In the genomic region with DNA sequence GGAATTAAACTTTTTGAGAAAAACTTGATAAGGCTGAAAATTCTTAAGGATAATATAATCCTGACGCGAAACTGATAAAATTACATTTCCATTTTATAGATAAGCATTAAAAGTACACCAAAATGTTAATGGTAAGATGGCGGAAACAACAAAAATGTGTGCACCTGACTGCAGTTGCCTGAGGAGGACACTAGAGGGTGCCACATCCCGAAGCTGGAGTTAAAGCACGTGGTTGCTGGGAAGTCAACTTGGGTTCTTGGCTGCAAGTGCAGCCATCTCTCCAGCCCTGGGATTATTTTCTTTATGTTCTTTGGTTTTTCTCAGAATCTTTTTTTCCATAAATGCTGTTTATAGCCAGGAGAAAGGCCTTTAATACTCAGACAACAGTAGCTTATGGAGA, we compare ENCODE assay signal across 12 mouse cellular contexts. TPM values are rescaled to one million over a fixed set of nuclear protein-coding genes. Genes with fewer than 3 reads are reported as not detected.
DNase-seq lines count a peak whose midpoint lies in the region; ATAC-seq and TF ChIP-seq lines count a peak whose summit lies in the region.
"Had no signal": no experiment of that assay in that cellular context is flagged by ENCODE, and none has a peak within 500 bp of the region (broad histone marks: within the 10 kb centered on the region; RNA-seq: fewer than 3 reads in every experiment).

No protein-coding gene starts in this region.

- WGBS in kidney, adult 2 months = 58% methylated on average over 5 of the region's 5 CpGs
- WGBS in kidney, embryonic 15.5 days = 54% methylated on average over 5 of the region's 5 CpGs
- 47% methylated on average over 5 of the region's 5 CpGs for WGBS in midbrain, embryonic 10.5 days

- H3K4me2 ChIP-seq in kidney, embryonic 15.5 days = no peak overlapping the region
- H3K4me2 ChIP-seq: hindbrain, embryonic 15.5 days; neural tube, embryonic 15.5 days had no signal

- H3K9ac ChIP-seq in kidney, embryonic 15.5 days = no peak overlapping the region
- H3K9ac ChIP-seq: hindbrain, embryonic 15.5 days; neural tube, embryonic 15.5 days had no signal

- peak; percentile 53 for TF ChIP-seq CTCF in kidney, adult 2 months (conservative IDR thresholded peaks at IDR 0.05; ENCODE audit: insufficient read depth, insufficient read length, low read depth, low read length)

- no peak overlapping the region for H3K27ac ChIP-seq in kidney, adult 2 months (ENCODE audit: insufficient read depth, low read depth, low read length)
- no peak overlapping the region for H3K27ac ChIP-seq in kidney, embryonic 15.5 days
- no peak overlapping the region for H3K27ac ChIP-seq in midbrain, embryonic 10.5 days (replicated peaks)
- H3K27ac ChIP-seq: hindbrain, embryonic 15.5 days; neural tube, embryonic 15.5 days had no signal

- 0 out of 2 replicates have a peak, but pooled peaks cover 2% of the 10 kb centered on the region for H3K9me3 ChIP-seq in kidney, embryonic 15.5 days (replicated peaks)
- H3K9me3 ChIP-seq in midbrain, embryonic 10.5 days (replicated peaks) = peaks cover 5% of the 10 kb centered on the region; the same call in 1 of the 2 replicates
- H3K9me3 ChIP-seq: neural tube, embryonic 15.5 days had no signal

- H3K36me3 ChIP-seq in kidney, adult 2 months (ENCODE audit: control insufficient read depth, insufficient read depth, low read length) = no peaks in the 10 kb centered on the region
- H3K36me3 ChIP-seq in kidney, embryonic 15.5 days = no peaks in the 10 kb centered on the region
- H3K36me3 ChIP-seq in midbrain, embryonic 10.5 days = no peaks in the 10 kb centered on the region
- H3K36me3 ChIP-seq: hindbrain, embryonic 15.5 days; neural tube, embryonic 15.5 days had no signal

- no peaks in the 10 kb centered on the region for H3K4me1 ChIP-seq in kidney, adult 2 months (ENCODE audit: control insufficient read depth, insufficient read depth, low read length)
- H3K4me1 ChIP-seq in kidney, embryonic 15.5 days = no peaks in the 10 kb centered on the region
- H3K4me1 ChIP-seq in midbrain, embryonic 10.5 days = no peaks in the 10 kb centered on the region

- TF ChIP-seq POLR2A in kidney, adult 2 months (IDR thresholded peaks at IDR 0.05; ENCODE audit: low read depth, low read length) = no peak

- DNase-seq in kidney, adult 2 months = no peak
- peak; percentile 71 for DNase-seq in CD4-positive, CD25-positive, alpha-beta regulatory T cell, adult 2 months (ENCODE audit: low read depth, low spot score)
- peak; percentile 87 for DNase-seq in ZHBTc4 (ENCODE audit: low read depth, low spot score)
- DNase-seq in adrenal gland, adult 18-20 months (ENCODE audit: low spot score in 2 of 2) = no peak
- DNase-seq in kidney, postnatal 14 days = no peak
- DNase-seq in midbrain, embryonic 10.5 days (ENCODE audit: low spot score) = no peak
- DNase-seq: lung, adult 18-20 months had no signal

- H3K4me3 ChIP-seq in kidney, adult 2 months (ENCODE audit: insufficient read depth, low read depth, low read length) = no peak overlapping the region
- no peak overlapping the region for H3K4me3 ChIP-seq in kidney, embryonic 15.5 days (replicated peaks)
- H3K4me3 ChIP-seq in midbrain, embryonic 10.5 days = no peak overlapping the region
- H3K4me3 ChIP-seq: hindbrain, embryonic 15.5 days; neural tube, embryonic 15.5 days had no signal

- H3K27me3 ChIP-seq in kidney, adult 2 months (replicated peaks; ENCODE audit: control insufficient read depth, insufficient read depth, low read length) = no peaks in the 10 kb centered on the region; the same call in 1 of the 2 replicates
- no peaks in the 10 kb centered on the region for H3K27me3 ChIP-seq in kidney, embryonic 15.5 days
- no peaks in the 10 kb centered on the region for H3K27me3 ChIP-seq in midbrain, embryonic 10.5 days (ENCODE audit: low read depth, poor library complexity, severe bottlenecking)
- H3K27me3 ChIP-seq: hindbrain, embryonic 15.5 days; neural tube, embryonic 15.5 days had no signal

- ATAC-seq in kidney, embryonic 15.5 days (replicated peaks; ENCODE audit: low FRiP score) = no peak
- peak; percentile 68 for ATAC-seq in megakaryocyte progenitor cell, adult 5-6 weeks (replicated peaks; ENCODE audit: poor library complexity)

RNA-seq across cellular contexts. Expression of a gene that starts 13.6 kb away (rescaled TPM):
- 0.11 and 0.30 TPM in 2 replicates for polyA plus RNA-seq in kidney, adult 2 months (2012; rRNA removed)
- 0.59 and 0.84 TPM in 2 replicates for polyA plus RNA-seq in kidney, embryonic 15.5 days (2015; fragmentation: Nextera tagmentation; extraction: Ambion mirVana)
- not detected in 2 replicates for total RNA-seq in megakaryocyte progenitor cell, adult 5-6 weeks (2015)
- total RNA-seq in megakaryocyte progenitor cell, adult 5-6 weeks (2017) = not detected in 2 replicates
- not detected for total RNA-seq in adrenal gland, adult 18-20 months (2021)
- polyA plus RNA-seq in midbrain, embryonic 10.5 days (2016; fragmentation: Nextera tagmentation; extraction: Ambion mirVana) = 0.25 and 0.40 TPM in 2 replicates
- total RNA-seq: adrenal gland, postnatal 36 days had no signal

RNA-seq across cellular contexts. Expression of a gene that starts 57.3 kb away (rescaled TPM):
- 0.14 and 2.8 TPM in 2 replicates for polyA plus RNA-seq in kidney, adult 2 months (2012; rRNA removed)
- 0.16 and 0.21 TPM in 2 replicates for polyA plus RNA-seq in kidney, embryonic 15.5 days (2015; fragmentation: Nextera tagmentation; extraction: Ambion mirVana)
- total RNA-seq in megakaryocyte progenitor cell, adult 5-6 weeks (2015) = not detected in 2 replicates
- not detected in 2 replicates for total RNA-seq in megakaryocyte progenitor cell, adult 5-6 weeks (2017)
- not detected for total RNA-seq in adrenal gland, adult 18-20 months (2021)
- polyA plus RNA-seq in midbrain, embryonic 10.5 days (2016; fragmentation: Nextera tagmentation; extraction: Ambion mirVana) = not detected in 2 replicates
- total RNA-seq: adrenal gland, postnatal 36 days had no signal
- polyA plus RNA-seq: hindbrain, embryonic 15.5 days; neural tube, embryonic 15.5 days had no signal

Comparison
In these comparisons a context has a peak if more than half of its experiments do, and no peak if none do; other contexts are left out.
1. DNase-seq: peak in CD4-positive, CD25-positive, alpha-beta regulatory T cell, adult 2 months (single experiment) and ZHBTc4 (single experiment); none in kidney, adult 2 months (single experiment), adrenal gland, adult 18-20 months (0 of 2), kidney, postnatal 14 days (single experiment) and midbrain, embryonic 10.5 days (single experiment).